Mouse (Mus musculus): ENCODE data around the gene Zfp710. TPM values are rescaled to one million over a fixed set of nuclear protein-coding genes. Genes with fewer than 3 reads are reported as not detected.

Gene Zfp710
- total RNA-seq, 4 experiments from 2014 or later = 28.5 to 39.5 (median 31.3) TPM

DNA sequence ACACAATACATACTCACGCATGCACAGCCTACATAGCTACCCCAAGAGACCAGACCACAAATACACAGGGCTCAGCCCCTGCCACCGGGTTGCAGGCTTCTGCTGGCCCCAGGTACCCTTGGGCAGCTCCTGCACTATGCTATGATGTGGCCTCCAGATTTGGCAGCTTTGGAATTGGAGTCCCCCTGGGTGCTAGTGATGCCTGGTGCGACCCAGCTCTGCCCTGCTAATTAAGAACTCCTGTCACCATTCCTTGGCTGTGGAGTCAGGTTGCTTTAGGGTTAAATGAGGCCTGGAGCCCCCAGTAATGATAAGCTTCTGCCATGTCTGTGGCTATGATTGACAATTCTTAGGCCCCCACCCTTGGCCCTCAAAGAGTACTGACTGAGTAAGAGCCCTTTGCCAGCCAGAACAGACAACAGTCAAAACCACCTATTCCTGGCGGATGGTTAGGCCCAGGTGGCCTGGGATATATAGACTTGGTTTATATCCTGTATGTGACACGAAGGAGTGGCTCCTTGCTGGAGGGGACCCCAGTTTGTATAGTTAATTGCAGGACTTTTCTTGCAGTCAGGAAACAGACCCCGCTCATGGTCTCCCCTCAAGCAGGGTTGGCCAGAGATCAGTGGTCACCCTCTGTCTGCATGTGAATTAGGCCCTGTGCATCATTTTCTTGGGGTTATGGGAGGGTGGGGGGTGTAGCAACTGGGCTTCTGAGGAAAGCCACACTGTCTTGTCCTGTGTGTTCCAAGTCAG, 52.5 kb downstream of the Zfp710 start:
- DNase-seq (ENCODE audit: low spot score) = no peak

DNA sequence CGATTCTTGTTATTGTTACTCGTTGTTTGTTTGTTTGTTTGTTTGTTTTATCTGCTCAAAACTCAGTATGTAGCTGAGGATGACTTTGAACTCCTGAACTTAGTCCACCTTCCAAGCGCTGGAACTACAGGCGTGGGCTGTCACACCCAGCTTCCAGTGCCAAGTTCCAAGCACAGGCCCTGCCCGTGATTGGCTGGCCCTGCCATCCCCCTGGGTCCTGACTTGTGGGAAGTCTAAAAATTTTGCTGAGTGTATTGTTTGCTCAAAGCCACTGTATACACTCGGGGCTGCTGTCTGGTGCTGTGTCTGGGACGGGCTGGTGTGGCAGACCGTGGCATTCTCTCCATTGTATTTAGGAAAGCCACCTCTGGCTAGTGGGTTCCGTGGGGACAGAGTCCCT, 53.2 kb downstream of the Zfp710 start:
- peak; percentile 45 for DNase-seq (ENCODE audit: low spot score)

- DNase-seq (ENCODE audit: low spot score) = peak; percentile 96
These were observed 54.2 kb downstream of the Zfp710 start for GRCm38 (mm10) chr7:80078792-80079301.

DNA sequence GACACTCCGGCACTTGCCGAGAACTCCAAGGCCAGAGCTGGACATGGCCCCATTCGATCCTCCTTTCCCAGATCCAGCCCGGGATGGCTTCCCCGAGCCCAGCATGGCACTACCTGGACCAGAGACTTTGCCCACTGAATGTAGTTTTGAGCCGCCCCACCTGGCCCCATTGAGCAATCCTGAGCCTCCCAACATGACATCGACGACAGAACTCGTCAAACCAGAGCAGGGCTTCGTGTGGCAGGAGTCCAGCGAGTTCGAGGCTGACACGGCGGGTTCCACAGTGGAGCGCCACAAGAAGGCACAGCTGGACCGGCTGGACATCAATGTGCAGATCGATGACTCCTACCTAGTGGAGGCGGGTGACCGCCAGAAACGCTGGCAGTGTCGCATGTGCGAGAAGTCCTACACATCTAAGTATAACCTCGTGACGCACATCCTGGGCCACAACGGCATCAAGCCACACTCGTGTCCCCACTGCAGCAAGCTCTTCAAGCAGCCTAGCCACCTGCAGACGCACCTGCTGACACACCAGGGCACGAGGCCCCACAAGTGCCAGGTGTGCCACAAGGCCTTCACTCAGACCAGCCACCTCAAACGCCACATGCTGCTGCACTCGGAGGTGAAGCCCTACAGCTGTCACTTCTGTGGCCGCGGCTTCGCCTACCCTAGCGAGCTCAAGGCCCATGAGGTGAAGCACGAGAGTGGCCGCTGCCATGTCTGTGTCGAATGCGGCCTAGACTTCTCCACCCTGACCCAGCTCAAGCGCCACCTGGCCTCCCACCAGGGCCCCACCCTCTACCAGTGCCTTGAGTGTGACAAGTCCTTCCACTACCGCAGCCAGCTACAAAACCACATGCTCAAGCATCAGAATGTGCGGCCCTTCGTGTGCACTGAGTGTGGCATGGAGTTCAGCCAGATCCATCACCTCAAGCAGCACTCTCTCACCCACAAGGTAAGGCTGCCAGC, 57.3 kb downstream of the Zfp710 start:
- no peak for DNase-seq (ENCODE audit: low spot score)

DNA sequence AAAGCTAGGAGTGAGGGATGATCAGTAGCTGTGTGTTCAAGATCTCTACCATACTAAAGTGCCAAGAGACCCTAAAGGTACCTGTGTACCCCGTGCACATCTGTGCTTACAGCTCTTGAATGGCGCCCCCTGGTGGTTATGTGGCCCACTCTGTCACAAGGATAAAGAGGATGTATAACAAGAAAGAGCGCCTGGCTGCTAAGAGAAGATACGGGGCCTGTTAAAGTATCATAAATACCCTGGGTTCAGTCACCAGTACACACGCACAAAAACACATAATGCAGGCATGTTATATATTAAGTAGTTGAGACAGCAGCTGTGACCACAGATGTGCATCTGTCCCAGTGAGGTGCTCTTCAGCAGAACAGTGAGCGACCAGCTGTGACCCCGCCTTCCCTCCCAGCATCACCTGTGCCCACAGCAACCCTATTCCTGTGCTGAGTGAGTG, 59.9 kb downstream of the Zfp710 start:
- DNase-seq (ENCODE audit: low spot score) = peak; percentile 53

GRCm38 (mm10) chr7:80085970-80086715, 61.5 kb downstream of the Zfp710 start:
- DNase-seq (ENCODE audit: low spot score) = no peak

DNA sequence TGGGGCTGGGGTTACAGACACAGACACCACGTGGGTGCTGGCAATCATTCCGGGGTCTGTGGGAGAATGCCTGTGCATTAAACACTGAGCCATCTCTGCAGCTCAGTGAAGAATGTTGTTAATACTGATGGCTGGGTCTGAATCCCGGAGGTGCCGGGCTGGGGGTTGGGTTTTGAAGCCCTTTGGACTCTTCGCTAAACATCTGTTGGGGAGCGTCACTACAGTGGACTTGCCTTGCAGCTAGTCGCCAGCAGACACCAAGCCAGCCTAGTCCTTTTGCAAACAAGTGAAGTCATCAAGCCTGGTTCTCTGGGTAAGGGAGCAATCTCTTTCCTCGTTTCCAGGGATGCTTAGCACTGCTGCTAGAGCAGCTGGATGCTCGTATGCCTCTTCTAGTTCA, 63.6 kb downstream of the Zfp710 start:
- no peak for DNase-seq (ENCODE audit: low spot score)

- DNase-seq (ENCODE audit: low spot score) = no peak
These were observed 65.8 kb downstream of the Zfp710 start for GRCm38 (mm10) chr7:80090191-80091003.

GRCm38 (mm10) chr7:80091004-80091865, 66.6 kb downstream of the Zfp710 start:
- DNase-seq (ENCODE audit: low spot score) = no peak

DNA sequence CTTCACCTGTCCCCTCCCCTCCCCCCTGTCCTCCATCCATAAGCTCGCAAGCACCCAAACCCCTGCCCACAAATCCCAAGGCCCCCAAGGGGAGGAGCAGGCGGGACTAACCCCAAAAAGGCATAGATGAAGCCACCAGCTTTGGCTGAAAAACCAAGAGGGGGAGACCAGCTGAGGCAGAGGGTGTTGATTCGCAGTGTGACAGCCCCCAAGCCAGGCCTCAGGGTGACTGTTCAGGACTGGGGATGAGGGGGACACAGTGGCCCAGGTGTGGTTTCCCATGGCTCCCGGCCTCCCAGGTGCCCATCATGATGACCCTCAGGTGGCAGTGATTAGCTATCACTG, 67.2 kb downstream of the Zfp710 start:
- no peak for DNase-seq (ENCODE audit: low spot score)

GRCm38 (mm10) chr7:80092351-80093046, 67.9 kb downstream of the Zfp710 start:
- no peak for DNase-seq (ENCODE audit: low spot score)

DNA sequence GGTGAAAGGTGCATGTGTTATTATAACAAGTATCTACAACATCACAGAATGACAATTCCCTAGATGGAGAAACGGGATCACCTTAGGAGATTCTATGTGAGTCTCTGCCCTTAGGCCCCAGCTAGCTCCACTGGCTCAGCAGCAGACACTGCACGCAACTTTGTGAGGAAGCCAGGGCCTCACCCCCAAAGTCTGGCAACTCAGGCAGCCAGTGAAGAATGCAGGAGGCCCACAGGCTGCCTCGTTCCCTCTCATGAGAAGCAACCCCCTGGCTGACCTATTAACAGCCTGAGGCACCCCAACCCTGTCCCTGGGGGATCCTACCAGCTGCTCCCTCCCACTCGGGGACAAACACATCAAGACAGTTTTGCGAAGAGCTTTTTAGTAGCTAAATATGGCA, 69.9 kb downstream of the Zfp710 start:
- DNase-seq (ENCODE audit: low spot score) = no peak

- no peak for DNase-seq (ENCODE audit: low spot score)
These were observed 71.1 kb downstream of the Zfp710 start for GRCm38 (mm10) chr7:80095598-80096309.

GRCm38 (mm10) chr7:80098389-80098976, 73.9 kb downstream of the Zfp710 start:
- DNase-seq (ENCODE audit: low spot score) = no peak

- DNase-seq (ENCODE audit: low spot score) = no peak
These were observed 78.7 kb downstream of the Zfp710 start for GRCm38 (mm10) chr7:80103335-80103734.

DNA sequence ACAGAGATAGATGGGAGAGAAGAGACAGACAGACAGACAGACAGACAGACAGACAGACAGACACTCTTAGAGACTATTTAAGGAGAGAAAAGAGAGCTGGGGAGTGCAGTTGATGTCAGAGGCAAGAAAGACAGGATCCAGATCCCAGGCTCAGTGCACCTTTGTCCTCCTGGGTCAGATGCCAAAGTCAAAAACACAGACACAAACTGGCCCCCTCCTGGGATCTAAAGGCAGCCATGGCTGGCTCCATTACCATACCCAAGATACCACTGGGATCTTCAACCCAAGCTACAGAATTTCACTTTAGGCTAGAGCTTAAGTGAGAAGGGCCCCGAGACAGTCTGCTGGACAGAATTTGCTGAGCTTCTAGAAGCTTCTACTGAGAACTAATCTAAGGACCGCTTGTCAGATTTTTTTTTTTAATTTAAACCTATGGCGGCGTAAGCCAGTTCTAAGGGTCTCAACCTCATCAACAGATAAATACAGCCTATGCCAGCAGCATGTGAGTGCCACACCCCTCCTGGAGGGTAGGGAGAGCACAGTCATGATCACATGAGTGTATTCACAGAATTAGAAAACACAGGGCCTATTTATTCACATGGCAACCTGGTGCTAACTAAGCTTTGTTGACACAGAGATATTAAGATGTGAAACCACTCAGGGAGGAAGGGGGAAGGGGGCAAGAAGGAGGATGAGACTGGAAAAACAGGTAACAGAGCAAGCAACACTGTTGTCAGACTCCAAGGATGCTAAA, 81.2 kb downstream of the Zfp710 start:
- DNase-seq (ENCODE audit: low spot score) = no peak

GRCm38 (mm10) chr7:80106441-80106840, 81.8 kb downstream of the Zfp710 start:
- DNase-seq (ENCODE audit: low spot score) = no peak
